Mouse (Mus musculus): Measurements from ENCODE around the gene Vnn3. TPM values are rescaled to one million over a fixed set of nuclear protein-coding genes. Genes with fewer than 3 reads are reported as not detected.

The Vnn3 gene
- total and polyA plus RNA-seq, 3 experiments, result not detected

- no peaks in the 10 kb centered on the region for H3K4me1 ChIP-seq (ENCODE audit: control insufficient read depth in 1 of 2, insufficient read depth in 2 of 2, low read length in 2 of 2)
- H3K27me3 ChIP-seq (ENCODE audit: control insufficient read depth in 1 of 2, insufficient read depth in 2 of 2, low read length in 2 of 2), result peaks cover 0 to 1% of the 10 kb centered on the region in 2 experiments; a peak in 1 of 4 replicates
- H3K4me3 ChIP-seq (ENCODE audit: control insufficient read depth in 1 of 2, insufficient read depth in 1 of 2, low read depth in 2 of 2, low read length in 2 of 2), result no peak overlapping the region
- TF ChIP-seq HCFC1 (IDR thresholded peaks at IDR 0.05; ENCODE audit: low read depth, low read length), result no peak
- TF ChIP-seq TCF12 (IDR thresholded peaks at IDR 0.05; ENCODE audit: low read depth, low read length), result no peak
- no peak for TF ChIP-seq EP300 (IDR thresholded peaks at IDR 0.05; ENCODE audit: low read depth in 1 of 2, low read length in 2 of 2)
- TF ChIP-seq MAZ (IDR thresholded peaks at IDR 0.05; ENCODE audit: low read depth, low read length), result no peak
- no peak for TF ChIP-seq CHD2 (IDR thresholded peaks at IDR 0.05; ENCODE audit: low read length)
- TF ChIP-seq ZNF384 (IDR thresholded peaks at IDR 0.05; ENCODE audit: low read depth, low read length), result no peak
- no peak for TF ChIP-seq NELFE (IDR thresholded peaks at IDR 0.05; ENCODE audit: low read depth, low read length)
- TF ChIP-seq GABPA (IDR thresholded peaks at IDR 0.05; ENCODE audit: low read depth, low read length), result no peak
- H3K36me3 ChIP-seq (ENCODE audit: control insufficient read depth in 1 of 2, insufficient read depth in 2 of 2, low read length in 2 of 2), result no peaks in the 10 kb centered on the region
- H3K27ac ChIP-seq (ENCODE audit: control insufficient read depth, low read depth, low read length), result no peak overlapping the region
- no peak for DNase-seq (ENCODE audit: low read depth, low spot score)
- no peaks in the 10 kb centered on the region for H3K79me2 ChIP-seq (ENCODE audit: control insufficient read depth, insufficient read depth, low read length, poor library complexity)
- no peak overlapping the region for H3K9ac ChIP-seq (ENCODE audit: control insufficient read depth, low read depth, low read length, poor library complexity, severe bottlenecking)
- H3K9me3 ChIP-seq (replicated peaks; ENCODE audit: insufficient read depth, low read length), result no peaks in the 10 kb centered on the region
Measured at GRCm38 (mm10) chr10:23836003-23836964, 15.0 kb upstream of the Vnn3 start.

DNA sequence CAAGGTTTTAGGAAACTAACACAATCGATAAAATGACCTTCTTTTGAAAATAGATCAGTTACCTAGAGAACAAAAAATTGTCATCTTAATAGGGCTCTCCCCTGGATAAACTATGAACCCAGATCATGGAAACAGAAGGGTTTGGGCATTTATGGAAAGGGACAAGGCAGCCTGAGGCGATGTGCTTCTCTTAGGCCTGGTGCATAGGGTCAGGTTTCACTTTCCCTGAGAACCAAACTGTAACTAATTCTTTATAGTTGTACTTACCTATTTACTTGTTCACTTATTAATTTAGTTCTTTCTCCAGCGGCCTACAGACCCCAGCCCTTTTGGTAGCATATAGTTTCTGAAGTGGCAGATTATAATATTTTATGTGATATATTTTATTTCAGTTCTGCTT, 14.1 kb upstream of the Vnn3 start:
- no peak for DNase-seq (ENCODE audit: low read depth, low spot score)
- TF ChIP-seq MXI1 (IDR thresholded peaks at IDR 0.05; ENCODE audit: low read depth, low read length), result no peak
- no peak for TF ChIP-seq POLR2A (IDR thresholded peaks at IDR 0.05; ENCODE audit: control insufficient read depth in 1 of 2, insufficient read depth in 1 of 2, low read depth in 1 of 2, low read length in 2 of 2, poor library complexity in 1 of 2)
- TF ChIP-seq HCFC1 (IDR thresholded peaks at IDR 0.05; ENCODE audit: low read depth, low read length), result no peak
- TF ChIP-seq JUND (IDR thresholded peaks at IDR 0.05; ENCODE audit: low read depth, low read length), result no peak
- TF ChIP-seq MAX (IDR thresholded peaks at IDR 0.05; ENCODE audit: low read length), result no peak
- TF ChIP-seq SIN3A (IDR thresholded peaks at IDR 0.05; ENCODE audit: low read length), result no peak
- no peak for TF ChIP-seq SMC3 (IDR thresholded peaks at IDR 0.05; ENCODE audit: low read depth, low read length)
- TF ChIP-seq MEF2A (IDR thresholded peaks at IDR 0.05; ENCODE audit: extremely low read depth, insufficient replicate concordance, low read depth, low read length, poor library complexity, severe bottlenecking), result no peak
- TF ChIP-seq ELF1 (IDR thresholded peaks at IDR 0.05; ENCODE audit: low read depth, low read length), result no peak
- TF ChIP-seq USF2 (IDR thresholded peaks at IDR 0.05; ENCODE audit: borderline replicate concordance in 1 of 2, insufficient read depth in 1 of 2, low read depth in 1 of 2, low read length in 2 of 2), result no peak
- TF ChIP-seq EP300 (IDR thresholded peaks at IDR 0.05; ENCODE audit: low read depth in 1 of 2, low read length in 2 of 2), result no peak
- TF ChIP-seq MYB (IDR thresholded peaks at IDR 0.05; ENCODE audit: low read depth, low read length), result no peak
- TF ChIP-seq POLR2AphosphoS5 (IDR thresholded peaks at IDR 0.05; ENCODE audit: borderline replicate concordance, low read depth, low read length), result no peak
- peaks cover 0 to 1% of the 10 kb centered on the region in 2 experiments; a peak in 1 of 4 replicates for H3K27me3 ChIP-seq (ENCODE audit: control insufficient read depth in 1 of 2, insufficient read depth in 2 of 2, low read length in 2 of 2)
- H3K79me2 ChIP-seq (ENCODE audit: control insufficient read depth, insufficient read depth, low read length, poor library complexity), result no peaks in the 10 kb centered on the region
- H3K4me1 ChIP-seq (ENCODE audit: control insufficient read depth in 1 of 2, insufficient read depth in 2 of 2, low read length in 2 of 2), result no peaks in the 10 kb centered on the region
- H3K27ac ChIP-seq (ENCODE audit: control insufficient read depth, low read depth, low read length), result no peak overlapping the region
- no peak overlapping the region for H3K9ac ChIP-seq (ENCODE audit: control insufficient read depth, low read depth, low read length, poor library complexity, severe bottlenecking)
- H3K36me3 ChIP-seq (ENCODE audit: control insufficient read depth in 1 of 2, insufficient read depth in 2 of 2, low read length in 2 of 2), result no peaks in the 10 kb centered on the region
- H3K4me3 ChIP-seq (ENCODE audit: control insufficient read depth in 1 of 2, insufficient read depth in 1 of 2, low read depth in 2 of 2, low read length in 2 of 2), result no peak overlapping the region
- H3K9me3 ChIP-seq (replicated peaks; ENCODE audit: insufficient read depth, low read length), result no peaks in the 10 kb centered on the region
